Mouse (Mus musculus): Measurements from ENCODE around the gene Chml.

Chml gene

DNA sequence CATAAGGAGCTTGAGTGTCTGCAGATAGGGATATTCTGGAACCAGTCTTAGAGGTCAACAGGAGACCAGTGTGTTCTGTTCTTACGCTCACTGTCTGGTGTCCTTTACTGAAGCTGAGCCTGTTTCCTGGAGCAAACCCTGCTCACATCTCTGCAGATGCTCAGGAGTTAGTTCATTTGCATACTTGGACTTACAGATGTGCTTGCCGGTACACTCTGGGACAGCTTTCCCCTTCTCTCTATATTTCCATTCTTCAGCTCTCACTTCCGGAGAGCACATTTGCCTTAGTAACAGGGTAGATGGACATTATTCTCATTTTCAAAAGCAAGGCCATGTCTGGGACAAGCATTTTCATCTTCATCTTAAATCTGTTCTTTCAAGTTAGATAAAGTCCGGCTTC, 44.1 kb downstream of the Chml start:
- DNase-seq (ENCODE audit: low read depth, low spot score): no peak

DNA sequence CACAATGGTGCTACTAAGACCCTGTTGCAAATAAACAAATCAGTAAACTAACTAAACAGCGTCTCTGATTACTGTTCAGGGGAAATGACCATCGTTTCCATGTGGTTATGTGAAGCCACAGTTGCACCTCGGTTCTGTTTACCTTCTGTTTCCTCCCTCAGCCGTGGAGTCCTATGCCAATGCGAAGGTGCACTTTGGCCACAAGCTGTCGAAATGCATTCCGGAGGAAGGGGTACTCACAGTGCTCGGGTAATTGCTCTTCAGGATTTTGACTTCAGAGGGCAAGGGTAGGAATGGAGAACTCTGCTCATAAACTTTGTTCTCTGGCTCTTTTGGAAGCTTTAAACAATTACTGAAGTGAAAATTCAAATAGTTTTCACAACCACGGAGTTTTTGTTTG, 45.7 kb downstream of the Chml start:
- no peak for DNase-seq (ENCODE audit: low read depth, low spot score)

DNA sequence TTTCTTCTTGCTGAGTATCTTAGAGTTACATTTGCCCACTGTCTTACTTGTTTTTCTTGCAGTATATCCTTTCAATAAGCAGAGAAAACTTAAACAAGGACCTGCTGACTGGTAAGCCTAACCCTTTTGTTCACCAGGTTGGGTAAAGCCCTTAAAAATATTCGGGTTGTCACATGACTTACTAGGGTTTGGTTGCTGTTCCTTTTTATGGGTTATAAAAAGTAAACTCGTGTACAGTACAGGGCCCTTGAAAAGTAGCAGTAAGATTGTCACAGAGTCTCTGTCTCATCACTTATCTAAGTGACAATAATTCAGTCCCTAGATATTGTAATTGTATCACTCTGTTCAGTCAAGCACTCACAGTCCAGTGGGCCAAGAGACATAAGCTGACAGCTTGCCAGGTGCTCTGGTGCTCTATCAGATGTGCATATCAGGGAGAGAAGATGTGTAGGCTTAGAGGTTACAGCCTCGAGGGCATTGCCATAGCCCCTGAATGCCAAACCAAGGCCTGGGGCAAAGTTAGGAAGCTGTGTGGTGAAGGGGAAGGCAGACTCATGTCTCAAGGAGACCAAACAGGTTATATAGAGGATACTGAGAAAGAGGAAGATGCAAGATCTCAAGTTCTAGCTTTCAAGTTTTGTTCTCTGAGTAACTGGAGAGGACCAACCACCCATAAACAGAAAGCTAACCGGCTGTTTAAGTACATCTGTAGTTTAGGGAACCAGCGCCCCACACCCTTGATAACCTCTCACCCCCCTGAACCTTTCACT, 49.0 kb downstream of the Chml start:
- DNase-seq (ENCODE audit: low read depth, low spot score): peak; percentile 86

DNA sequence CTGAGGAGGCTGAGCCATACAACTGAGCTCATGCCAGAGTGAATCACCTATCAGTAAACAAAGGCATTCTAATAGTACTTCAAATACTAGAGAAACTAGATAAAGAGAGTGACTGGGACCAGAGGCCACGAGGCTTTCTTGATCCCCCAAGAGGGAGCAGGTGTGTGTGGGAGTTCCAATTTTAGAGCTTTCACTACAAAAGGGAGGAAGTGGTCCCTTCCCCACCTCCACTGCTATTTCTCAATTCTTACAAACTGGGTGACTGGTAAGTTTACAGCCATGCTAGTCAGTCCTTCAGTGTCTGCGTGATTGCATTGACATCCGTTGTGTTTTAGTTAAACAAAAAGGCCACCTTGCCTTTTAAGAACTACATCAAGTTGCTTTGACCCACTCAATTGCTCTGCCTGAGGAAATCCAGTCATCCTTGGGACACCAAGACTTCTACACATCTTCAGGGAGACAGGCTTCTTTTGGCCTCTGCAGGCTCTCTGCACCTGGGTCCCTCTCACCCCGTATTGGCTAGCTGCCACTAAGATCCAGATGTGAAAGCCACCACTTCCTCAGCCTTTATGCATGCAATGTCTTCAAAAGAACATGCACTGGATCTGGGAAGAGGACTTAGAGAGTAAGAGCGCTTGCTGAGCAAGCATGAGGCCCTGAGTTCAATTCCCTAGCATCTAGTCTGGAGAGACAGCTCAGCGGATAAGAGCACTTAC, 52.1 kb downstream of the Chml start:
- peak; percentile 90 for DNase-seq (ENCODE audit: low read depth, low spot score)

DNA sequence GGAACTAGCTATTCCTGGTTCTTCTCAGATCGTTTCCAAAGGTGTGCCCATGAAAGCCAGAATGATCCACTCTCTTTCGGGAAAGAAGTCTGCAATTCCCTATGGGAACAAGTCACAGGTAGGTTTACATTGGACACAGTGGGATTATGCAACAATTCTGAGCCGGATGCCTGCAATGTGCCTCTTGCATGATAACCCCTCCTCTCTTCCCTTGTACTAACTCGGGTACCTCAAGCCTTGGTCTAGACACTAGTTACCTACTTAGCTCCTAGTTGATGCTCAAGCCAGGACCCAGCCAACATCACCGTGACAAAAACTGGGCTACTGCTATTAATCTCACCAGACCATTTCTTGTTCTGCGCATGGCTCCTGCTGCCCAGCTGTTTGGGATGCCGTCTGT, 53.6 kb downstream of the Chml start:
- no peak for DNase-seq (ENCODE audit: low read depth, low spot score)

DNA sequence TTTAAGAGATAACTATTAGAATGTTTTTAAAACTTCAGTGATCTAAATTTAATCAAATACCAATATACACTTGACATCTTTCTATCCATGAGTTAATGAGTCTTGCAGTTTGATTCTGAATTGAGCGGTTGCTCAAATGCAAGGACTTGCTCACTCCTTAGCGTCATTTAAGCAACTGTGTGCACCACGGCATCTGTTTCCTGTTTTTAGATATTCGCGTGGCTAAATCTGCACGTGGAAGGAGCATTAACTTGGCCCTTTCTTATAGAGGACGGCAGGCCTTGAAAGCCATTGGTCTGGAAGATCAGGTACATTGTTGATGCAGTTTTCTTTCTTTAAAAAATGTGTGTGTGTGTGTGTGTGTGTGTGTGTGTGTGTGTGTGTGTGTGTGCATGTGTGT, 55.0 kb downstream of the Chml start:
- peak; percentile 19 for DNase-seq (ENCODE audit: low read depth, low spot score)

DNA sequence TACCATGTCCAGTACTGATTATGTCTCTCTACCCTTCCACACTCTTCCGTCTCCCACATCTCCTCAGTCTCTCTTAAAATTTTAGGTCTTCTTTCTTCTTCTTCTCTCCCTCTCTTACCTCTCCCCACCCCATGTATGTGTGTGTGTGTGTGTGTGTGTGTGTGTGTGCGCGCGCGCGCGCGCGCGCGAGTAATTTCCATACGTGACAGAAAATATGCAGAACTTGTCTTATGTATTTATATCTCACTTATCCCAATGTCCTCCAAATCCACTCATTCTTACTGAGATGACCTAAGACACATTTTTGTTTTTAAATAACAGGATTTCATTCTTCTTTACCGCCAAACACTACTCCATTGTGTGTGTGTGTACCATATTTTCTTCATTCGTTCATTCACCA, 60.2 kb downstream of the Chml start:
- peak; percentile 68 for DNase-seq (ENCODE audit: low read depth, low spot score)

All from A20 (cell line).